Mouse (Mus musculus): ENCODE data around the gene Pop5. TPM values are rescaled to one million over a fixed set of nuclear protein-coding genes. Genes with fewer than 3 reads are reported as not detected.

The Pop5 gene
- polyA plus RNA-seq, 1 experiment from 2014 or later, result 97.1 TPM

GRCm38 (mm10) chr5:115280050-115280687 lies 44.5 kb downstream of the Pop5 start:
- Histone ChIP-seq H3K4me2 (peak overlapping the region; percentile 89), H3K36me3 (peaks cover 16% of the 10 kb centered on the region), H3K9me3 (no peaks in the 10 kb centered on the region), H3K4me1 (peaks cover 5% of the 10 kb centered on the region), H3K27ac (peak overlapping the region; percentile 47; the same call in 1 of the 2 replicates), H3K27me3 (no peaks in the 10 kb centered on the region), H3K9ac (peak overlapping the region; percentile 57), H3K4me3 (peak overlapping the region; percentile 72)
- 3% methylated on average over 17 of the region's 17 CpGs for WGBS
- no peak for ATAC-seq (ENCODE audit: insufficient number of reproducible peaks, low FRiP score, low TSS enrichment, low read depth)

DNA sequence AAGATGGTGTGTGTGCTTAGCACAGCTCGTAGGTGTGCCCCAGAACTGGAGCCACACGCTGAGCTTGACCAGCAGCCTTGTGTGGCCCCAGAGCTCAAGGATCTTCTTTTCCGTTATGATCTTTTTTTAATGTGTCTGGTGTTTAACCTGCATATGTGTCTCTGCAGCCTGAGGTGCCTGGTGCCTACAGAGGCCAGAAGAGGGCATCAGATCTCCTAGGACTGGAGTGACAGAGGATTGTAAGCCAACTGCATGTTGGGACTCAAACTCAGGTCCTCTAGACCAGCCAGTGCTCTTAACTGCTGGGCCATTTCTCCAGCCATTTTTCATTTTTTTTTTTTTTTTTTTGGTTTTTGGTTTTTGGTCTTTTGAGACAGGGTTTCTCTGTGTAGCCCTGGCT lies 49.1 kb downstream of the Pop5 start:
- no peaks in the 10 kb centered on the region for H3K27me3 ChIP-seq
- WGBS, result 92% methylated on average over 3 of the region's 3 CpGs
- no peaks in the 10 kb centered on the region for H3K9me3 ChIP-seq
- peaks cover 48% of the 10 kb centered on the region for H3K36me3 ChIP-seq
- H3K4me1 ChIP-seq, result peaks cover 5% of the 10 kb centered on the region
- ATAC-seq (ENCODE audit: insufficient number of reproducible peaks, low FRiP score, low TSS enrichment, low read depth), result no peak
- H3K4me3 ChIP-seq, result no peak overlapping the region
- H3K4me2 ChIP-seq, result no peak overlapping the region
- H3K27ac ChIP-seq, result no peak overlapping the region
- H3K9ac ChIP-seq, result no peak overlapping the region

GRCm38 (mm10) chr5:115294173-115294572 lies 58.5 kb downstream of the Pop5 start:
- WGBS, result 89% methylated on average over 8 of the region's 8 CpGs
- H3K4me2 ChIP-seq, result no peak overlapping the region

More at GRCm38 (mm10) chr5:115294173-115294572, 58.5 kb downstream of the Pop5 start:
- no peak overlapping the region for H3K4me3 ChIP-seq
- no peak for ATAC-seq (ENCODE audit: insufficient number of reproducible peaks, low FRiP score, low TSS enrichment, low read depth)
- peaks cover 17% of the 10 kb centered on the region for H3K4me1 ChIP-seq
- H3K27ac ChIP-seq, result no peak overlapping the region
- no peaks in the 10 kb centered on the region for H3K9me3 ChIP-seq
- H3K36me3 ChIP-seq, result peaks cover 74% of the 10 kb centered on the region
- no peaks in the 10 kb centered on the region for H3K27me3 ChIP-seq
- H3K9ac ChIP-seq, result no peak overlapping the region

Other genes starting within 250 kb of the Pop5 start
- gene Sppl3, start 224.7 kb upstream of the Pop5 start, polyA plus RNA-seq (2015; fragmentation: Nextera tagmentation; extraction: Ambion mirVana), result 18.6 and 19.9 TPM in 2 replicates
- gene Gm10401, start 137.5 kb upstream of the Pop5 start, polyA plus RNA-seq (2015; fragmentation: Nextera tagmentation; extraction: Ambion mirVana), result 36.8 and 48.3 TPM in 2 replicates
- 45.6 and 52.8 TPM in 2 replicates for gene Acads, start 116.5 kb upstream of the Pop5 start, polyA plus RNA-seq (2015; fragmentation: Nextera tagmentation; extraction: Ambion mirVana)
- gene Unc119b, start 100.9 kb upstream of the Pop5 start, polyA plus RNA-seq (2015; fragmentation: Nextera tagmentation; extraction: Ambion mirVana), result 34.8 and 36.9 TPM in 2 replicates
- gene Mlec, start 77.7 kb upstream of the Pop5 start, polyA plus RNA-seq (2015; fragmentation: Nextera tagmentation; extraction: Ambion mirVana), result 89.3 and 97.9 TPM in 2 replicates
- 1.2 and 1.3 TPM in 2 replicates for gene Cabp1, start 41.5 kb upstream of the Pop5 start, polyA plus RNA-seq (2015; fragmentation: Nextera tagmentation; extraction: Ambion mirVana)
- 108 and 135 TPM in 2 replicates for gene Rnf10, start 37.1 kb downstream of the Pop5 start, polyA plus RNA-seq (2015; fragmentation: Nextera tagmentation; extraction: Ambion mirVana)
- 36.4 and 43.7 TPM in 2 replicates for gene Coq5, start 43.8 kb downstream of the Pop5 start, polyA plus RNA-seq (2015; fragmentation: Nextera tagmentation; extraction: Ambion mirVana)
- 1,678 and 1,810 TPM in 2 replicates for gene Dynll1, start 65.2 kb downstream of the Pop5 start, polyA plus RNA-seq (2015; fragmentation: Nextera tagmentation; extraction: Ambion mirVana)
- gene Srsf9, start 91.3 kb downstream of the Pop5 start, polyA plus RNA-seq (2015; fragmentation: Nextera tagmentation; extraction: Ambion mirVana), result 222 and 246 TPM in 2 replicates
- 25.3 and 27.6 TPM in 2 replicates for gene Gatc, start 105.3 kb downstream of the Pop5 start, polyA plus RNA-seq (2015; fragmentation: Nextera tagmentation; extraction: Ambion mirVana)
- gene Triap1, start 105.4 kb downstream of the Pop5 start, polyA plus RNA-seq (2015; fragmentation: Nextera tagmentation; extraction: Ambion mirVana), result 60.6 and 66.9 TPM in 2 replicates
- gene Cox6a1, start 113.1 kb downstream of the Pop5 start, polyA plus RNA-seq (2015; fragmentation: Nextera tagmentation; extraction: Ambion mirVana), result 800 and 820 TPM in 2 replicates
- gene Msi1, start 193.8 kb downstream of the Pop5 start, polyA plus RNA-seq (2015; fragmentation: Nextera tagmentation; extraction: Ambion mirVana), result 8.2 and 8.4 TPM in 2 replicates
- gene Pla2g1b, start 230.4 kb downstream of the Pop5 start, polyA plus RNA-seq (2015; fragmentation: Nextera tagmentation; extraction: Ambion mirVana), result not detected in 2 replicates
- 24.9 and 26.5 TPM in 2 replicates for gene Sirt4, start 248.9 kb downstream of the Pop5 start, polyA plus RNA-seq (2015; fragmentation: Nextera tagmentation; extraction: Ambion mirVana)

Data from limb, embryonic 15.5 days (tissue).